Mouse (Mus musculus) liver, postnatal 0 days (tissue): ENCODE measurements around the gene Samd7.

ENCODE experiments used
- CTCF ChIP-seq: sonication (generic); IDR thresholded peaks from 2 replicates; pipeline ENCODE4 v1.5.1; 2016; ENCODE audit warnings: antibody characterized with exemption, low read depth
- EP300 ChIP-seq: IDR thresholded peaks from 2 replicates; pipeline ENCODE4 v1.6.1; 2016; ENCODE audit warnings: antibody characterized with exemption, low read depth, mild to moderate bottlenecking

GRCm38 (mm10) chr3:30793403-30794221 is 47.5 kb downstream of the Samd7 start:
- TF ChIP-seq EP300, result no peak
- no peak for TF ChIP-seq CTCF
